18 mouse cellular contexts compared by ENCODE assay signal in genomic region chr6:114390129-114390528, GRCm38 (mm10).
A peak's percentile ranks its signal among the peaks of the same experiment; 100 is the strongest.
DNase-seq lines count a peak whose midpoint lies in the region; ATAC-seq lines count a peak whose summit lies in the region.
"Had no signal": no experiment of that assay in that cellular context is flagged by ENCODE, and none has a peak within 500 bp of the region (broad histone marks: within the 10 kb centered on the region; RNA-seq: fewer than 3 reads in every experiment).

No protein-coding gene starts in this region.

- DNase-seq in frontal cortex, postnatal 14 days (ENCODE audit: low spot score in 2 of 2), result no peak
- DNase-seq in brain, adult 2 months (ENCODE audit: low read depth, low spot score), result peak; percentile 58
- no peak for DNase-seq in kidney, postnatal 14 days
- DNase-seq: adrenal gland, adult 2 months; adrenal gland, adult 8-10 months; adrenal gland, postnatal 10 days; adrenal gland, postnatal 14 days; adrenal gland, postnatal 25 days; adrenal gland, postnatal 36 days; B cell, adult 2 months; cerebellum, adult 11 months; cerebellum, adult 11-12 months; cerebellum, adult 18-20 months; cerebellum, adult 2 months had no signal

- ATAC-seq in frontal cortex, adult (ENCODE audit: low TSS enrichment), result peak; percentile 55; the same call in 1 of the 2 replicates
- ATAC-seq: activated CD4-positive, CD25-positive, alpha-beta regulatory T cell, adult 4 months; CD4-positive, CD25-positive, alpha-beta regulatory T cell, adult 4 months; Patski had no signal
